ENCODE assay signal across 8 mouse cellular contexts in genomic region chr5:35582445-35583220, GRCm38 (mm10). TPM values are rescaled to one million over a fixed set of nuclear protein-coding genes. Genes with fewer than 3 reads are reported as not detected.
DNase-seq lines count a peak whose midpoint lies in the region; ATAC-seq and TF ChIP-seq lines count a peak whose summit lies in the region.

TSS of gene Acox3 (plus strand) at chr5:35583040.

- no peaks in the 10 kb centered on the region for H3K27me3 ChIP-seq in embryonic facial prominence, embryonic 14.5 days (replicated peaks; ENCODE audit: control insufficient read depth, insufficient read depth, low read length)
- no peaks in the 10 kb centered on the region for H3K27me3 ChIP-seq in limb, embryonic 14.5 days (ENCODE audit: control insufficient read depth, insufficient read depth, low read length)
- no peaks in the 10 kb centered on the region for H3K27me3 ChIP-seq in midbrain, postnatal 0 days (ENCODE audit: insufficient read depth, low read length)

- peak within 1 kb of the TSS; percentile 62 for H3K9ac ChIP-seq in embryonic facial prominence, embryonic 14.5 days (ENCODE audit: low read depth, low read length)
- peak within 1 kb of the TSS; percentile 62 for H3K9ac ChIP-seq in limb, embryonic 14.5 days (ENCODE audit: low read depth, low read length, severe bottlenecking)
- H3K9ac ChIP-seq in midbrain, postnatal 0 days (replicated peaks; ENCODE audit: low read length, poor library complexity, severe bottlenecking): peak within 1 kb of the TSS; percentile 55

- 2% methylated on average over 34 of the region's 35 CpGs for WGBS in embryonic facial prominence, embryonic 14.5 days
- WGBS in limb, embryonic 14.5 days: under 1% methylated on average over 35 of the region's 35 CpGs
- under 1% methylated on average over 35 of the region's 35 CpGs for WGBS in midbrain, postnatal 0 days

- H3K4me1 ChIP-seq in embryonic facial prominence, embryonic 14.5 days (ENCODE audit: control insufficient read depth, insufficient read depth, low read length): peaks cover 8% of the 10 kb centered on the region
- H3K4me1 ChIP-seq in limb, embryonic 14.5 days (ENCODE audit: control insufficient read depth, insufficient read depth, low read length): peaks cover 3% of the 10 kb centered on the region; the same call in 1 of the 2 replicates
- peaks cover 10% of the 10 kb centered on the region; the same call in 1 of the 2 replicates for H3K4me1 ChIP-seq in midbrain, postnatal 0 days (ENCODE audit: insufficient read depth, low read length)

- no peaks in the 10 kb centered on the region; the same call in 1 of the 2 replicates for H3K36me3 ChIP-seq in embryonic facial prominence, embryonic 14.5 days (ENCODE audit: control insufficient read depth, insufficient read depth, low read length)
- H3K36me3 ChIP-seq in limb, embryonic 14.5 days (ENCODE audit: control insufficient read depth, insufficient read depth, low read length): no peaks in the 10 kb centered on the region
- H3K36me3 ChIP-seq in midbrain, postnatal 0 days (ENCODE audit: insufficient read depth, low read length): no peaks in the 10 kb centered on the region

- H3K4me2 ChIP-seq in embryonic facial prominence, embryonic 14.5 days (ENCODE audit: low read depth, low read length): peak within 1 kb of the TSS; percentile 86
- H3K4me2 ChIP-seq in limb, embryonic 14.5 days (replicated peaks; ENCODE audit: low read depth, low read length, severe bottlenecking): peak within 1 kb of the TSS; percentile 67
- peak within 1 kb of the TSS; percentile 83 for H3K4me2 ChIP-seq in midbrain, postnatal 0 days (ENCODE audit: low read depth, low read length, poor library complexity, severe bottlenecking)

- H3K27ac ChIP-seq in embryonic facial prominence, embryonic 14.5 days (replicated peaks; ENCODE audit: low read depth, low read length): no peak within 1 kb of the TSS; the same call in 1 of the 2 replicates
- H3K27ac ChIP-seq in limb, embryonic 14.5 days (replicated peaks; ENCODE audit: low read depth, low read length): no peak within 1 kb of the TSS
- H3K27ac ChIP-seq in midbrain, postnatal 0 days (ENCODE audit: low read depth, low read length): peak within 1 kb of the TSS; percentile 55

- H3K9me3 ChIP-seq in embryonic facial prominence, embryonic 14.5 days (ENCODE audit: control insufficient read depth, low read length): no peaks in the 10 kb centered on the region
- H3K9me3 ChIP-seq in limb, embryonic 14.5 days (ENCODE audit: control insufficient read depth, low read length): no peaks in the 10 kb centered on the region
- H3K9me3 ChIP-seq in midbrain, postnatal 0 days (ENCODE audit: low read length): no peaks in the 10 kb centered on the region

- peak; percentile 19; the same call in 1 of the 2 replicates for TF ChIP-seq POLR2A in limb, embryonic 14.5 days (IDR thresholded peaks at IDR 0.05; ENCODE audit: borderline replicate concordance, extremely low read depth, insufficient read depth, insufficient read length)

- peak; percentile 99 for DNase-seq in 3T3-L1 (ENCODE audit: low read depth, low spot score)
- DNase-seq in adrenal gland, postnatal 4 days (ENCODE audit: low spot score in 2 of 2): peak; percentile 85 to 91
- DNase-seq in embryonic facial prominence, embryonic 14.5 days (ENCODE audit: low spot score): peak; percentile 97
- peak; percentile 97 for DNase-seq in heart, adult 8-10 months (ENCODE audit: low spot score)
- peak; percentile 98 for DNase-seq in kidney, adult 9 months
- peak; percentile 94 for DNase-seq in limb, embryonic 14.5 days (ENCODE audit: low spot score)
- peak; percentile 97 for DNase-seq in midbrain, postnatal 0 days (ENCODE audit: low spot score)
- DNase-seq in spleen, postnatal 14 days (ENCODE audit: low spot score in 2 of 2): peak; percentile 81 to 91

- TF ChIP-seq CTCF in midbrain, postnatal 0 days (IDR thresholded peaks at IDR 0.05): no peak

- peak within 1 kb of the TSS; percentile 59 for H3K4me3 ChIP-seq in embryonic facial prominence, embryonic 14.5 days (ENCODE audit: low read depth, low read length)
- H3K4me3 ChIP-seq in limb, embryonic 14.5 days (replicated peaks; ENCODE audit: low read length): peak within 1 kb of the TSS; percentile 67
- H3K4me3 ChIP-seq in midbrain, postnatal 0 days (ENCODE audit: low read depth, low read length): peak within 1 kb of the TSS; percentile 60

- ATAC-seq in embryonic facial prominence, embryonic 14.5 days (ENCODE audit: low read depth): peak; percentile 94
- peak; percentile 98 for ATAC-seq in limb, embryonic 14.5 days (ENCODE audit: low FRiP score, low read depth)
- peak; percentile 94 for ATAC-seq in midbrain, postnatal 0 days (ENCODE audit: low FRiP score)

RNA-seq across cellular contexts. Expression of gene Acox3, which starts in this region (rescaled TPM):
- total RNA-seq in adrenal gland, postnatal 4 days (2021): 10 to 100 TPM; 44.0 to 46.6 TPM
- 11.8 and 13.4 TPM in 2 replicates for polyA plus RNA-seq in embryonic facial prominence, embryonic 14.5 days (2014; fragmentation: Nextera tagmentation; extraction: Ambion mirVana)
- 10 to 100 TPM; 21.9 to 32.0 (median 26.4) TPM for total RNA-seq in heart, adult 8-10 months (2022)
- polyA plus RNA-seq in limb, embryonic 14.5 days (2012; rRNA removed): 31.1 and 31.3 TPM in 2 replicates
- polyA plus RNA-seq in limb, embryonic 14.5 days (2014; fragmentation: Nextera tagmentation; extraction: Ambion mirVana): 14.2 and 15.0 TPM in 2 replicates
- total RNA-seq in midbrain, postnatal 0 days (2014; rRNA removed): 27.5 and 29.5 TPM in 2 replicates
- polyA plus RNA-seq in midbrain, postnatal 0 days (2015; fragmentation: Nextera tagmentation; extraction: Ambion mirVana): 13.5 and 15.6 TPM in 2 replicates
